Mouse (Mus musculus) liver, adult 2 months (tissue): Measurements from ENCODE around the gene Zfp982. TPM values are rescaled to one million over a fixed set of nuclear protein-coding genes. Genes with fewer than 3 reads are reported as not detected.

Source experiments
- polyA plus RNA-seq: library from polyadenylated mRNA; depleted of rRNA; stranded (reverse); fragments of >200 nt; gene quantifications from 2 replicates; pipeline ENCODE4 v1.2.3, GENCODE M21; 2012; rRNA removed
- total RNA-seq: library from RNA; depleted of rRNA; stranded (reverse); fragments of >200 nt; gene quantifications from 2 replicates; pipeline ENCODE4 v1.2.3, GENCODE M21; 2014; rRNA removed

Zfp982 gene
- total and polyA plus RNA-seq, 2 experiments = 0.13 to 3.1 TPM

Other genes starting within 250 kb of the Zfp982 start
- not detected in 2 replicates for gene Zfp988, start 186.7 kb upstream of the Zfp982 start, total RNA-seq
- gene Zfp988, start 186.7 kb upstream of the Zfp982 start, polyA plus RNA-seq = not detected in 2 replicates
- not detected in 2 replicates for gene Zfp978, start 131.1 kb upstream of the Zfp982 start, total RNA-seq
- gene Zfp978, start 131.1 kb upstream of the Zfp982 start, polyA plus RNA-seq = not detected in 2 replicates
- gene Gm16503, start 47.8 kb downstream of the Zfp982 start, total RNA-seq = not detected in 2 replicates
- gene Gm16503, start 47.8 kb downstream of the Zfp982 start, polyA plus RNA-seq = not detected in 2 replicates
- gene Zfp985, start 60.9 kb downstream of the Zfp982 start, total RNA-seq = not detected in 2 replicates
- not detected in 2 replicates for gene Zfp985, start 60.9 kb downstream of the Zfp982 start, polyA plus RNA-seq
- 0.09 and 0.13 TPM in 2 replicates for gene Zfp979, start 150.1 kb downstream of the Zfp982 start, total RNA-seq
- not detected in 2 replicates for gene Zfp979, start 150.1 kb downstream of the Zfp982 start, polyA plus RNA-seq
- gene Zfp534, start 210.1 kb downstream of the Zfp982 start, total RNA-seq = not detected in 2 replicates
- gene Zfp534, start 210.1 kb downstream of the Zfp982 start, polyA plus RNA-seq = not detected in 2 replicates